Mouse (Mus musculus) large intestine, adult 2 months (tissue): ENCODE measurements around the gene Gprc5d. TPM values are rescaled to one million over a fixed set of nuclear protein-coding genes. Genes with fewer than 3 reads are reported as not detected.

Experiments used
- DNase-seq: peaks from one replicate; pipeline ENCODE4 v3.0.0-alpha.2; 2012; ENCODE audit warnings: low read depth, low spot score
- WGBS: fragments of 180-500 bp; shearing (Covaris S2); methylation state at CpG from one replicate; pipeline ENCODE4 v1.1.7; 2018; 5-methylcytosine and 5-hydroxymethylcytosine counted together
- polyA plus RNA-seq: library from polyadenylated mRNA; depleted of rRNA; stranded (reverse); fragments of >200 nt; gene quantifications from 2 replicates; pipeline ENCODE4 v1.2.3, GENCODE M21; 2012

Gprc5d gene
- polyA plus RNA-seq, 1 experiment, result 0.06 TPM

DNA sequence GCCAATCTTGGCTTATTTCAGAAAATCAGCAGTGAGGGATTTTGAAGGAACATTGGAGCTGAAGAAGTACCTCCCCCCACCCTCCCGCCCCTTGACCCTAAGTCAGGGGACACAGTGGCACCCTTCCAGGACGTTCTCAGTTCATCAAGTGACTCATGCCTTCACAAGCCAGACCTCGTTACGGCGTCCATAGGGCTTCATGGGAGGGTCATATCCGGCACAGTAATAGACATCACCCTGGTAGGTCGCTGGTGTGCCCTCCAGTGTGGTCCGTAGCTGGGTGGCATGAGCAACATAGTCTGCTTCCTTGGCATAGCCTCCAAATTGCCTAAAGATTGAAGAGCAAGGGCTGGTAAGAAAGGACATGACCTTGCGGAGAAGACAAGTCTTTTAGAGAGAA lies 19.7 kb upstream of the Gprc5d start:
- no peak for DNase-seq
- WGBS, result 55% methylated on average over 9 of the region's 9 CpGs

DNA sequence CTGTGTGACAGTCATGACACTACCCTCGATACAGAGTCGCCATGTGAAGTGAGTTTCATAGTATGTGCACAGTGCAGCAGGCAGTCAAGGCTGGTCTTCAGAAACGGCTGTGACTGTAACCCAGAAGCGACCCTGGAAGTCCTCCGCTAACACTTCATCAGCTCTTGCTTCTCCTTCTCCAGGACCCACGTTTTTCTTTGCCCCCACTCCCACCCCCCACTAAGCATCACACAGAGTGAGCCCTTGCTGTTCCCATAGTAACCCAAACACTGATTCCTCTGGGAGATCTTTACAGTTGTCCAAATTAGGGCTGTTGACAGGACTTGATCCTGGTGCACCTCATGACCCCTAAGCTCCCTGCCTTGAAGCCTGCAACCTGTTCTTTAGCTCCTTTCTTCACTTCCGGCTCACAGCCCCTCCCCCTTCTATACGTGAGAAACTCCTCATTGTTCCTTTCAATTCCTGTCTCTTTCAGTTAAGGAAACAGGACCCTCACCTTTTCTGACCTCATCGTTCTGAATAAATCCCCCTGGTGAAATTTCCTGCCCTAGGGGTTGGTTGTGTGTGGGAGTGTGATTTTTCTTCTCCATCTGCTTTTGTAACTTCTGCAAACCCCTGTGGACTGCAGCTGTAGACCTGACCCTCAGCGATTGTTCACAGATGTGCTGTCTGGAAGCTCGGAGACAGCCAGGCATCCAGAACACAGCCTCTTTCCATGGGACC lies 18.5 kb upstream of the Gprc5d start:
- WGBS, result 44% methylated on average over 11 of the region's 11 CpGs
- DNase-seq, result no peak

DNA sequence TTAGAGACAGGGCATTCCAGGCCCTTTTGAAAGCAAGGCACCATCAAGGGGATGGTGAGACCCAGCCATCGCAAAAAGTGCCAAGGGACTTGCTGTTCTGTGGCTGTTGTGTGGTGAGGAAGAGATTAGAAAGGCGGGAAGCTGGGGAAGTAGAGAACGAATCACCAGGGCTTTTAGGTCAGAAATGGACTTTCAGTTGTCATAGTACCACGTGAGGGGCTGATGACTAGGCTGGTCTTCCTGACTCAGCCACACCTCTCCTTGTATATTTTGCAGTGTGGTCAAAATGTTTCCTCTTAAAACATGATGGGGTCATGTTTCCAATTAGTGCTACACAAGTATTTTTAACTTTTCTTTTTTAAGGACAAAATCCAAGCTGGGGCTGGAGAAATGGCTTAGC lies 17.7 kb upstream of the Gprc5d start:
- no peak for DNase-seq
- WGBS, result 63% methylated on average over 4 of the region's 4 CpGs

- no peak for DNase-seq
- WGBS, result 92% methylated on average over 9 of the region's 9 CpGs
Observed at GRCm38 (mm10) chr6:135133486-135133885, 15.4 kb upstream of the Gprc5d start.

- WGBS, result 77% methylated on average over 7 of the region's 7 CpGs
- no peak for DNase-seq
Observed at GRCm38 (mm10) chr6:135133086-135133485, 15.0 kb upstream of the Gprc5d start.

- DNase-seq, result no peak
- WGBS, result 46% methylated on average over 5 of the region's 5 CpGs
Observed at GRCm38 (mm10) chr6:135124755-135125380, 6.8 kb upstream of the Gprc5d start.

DNA sequence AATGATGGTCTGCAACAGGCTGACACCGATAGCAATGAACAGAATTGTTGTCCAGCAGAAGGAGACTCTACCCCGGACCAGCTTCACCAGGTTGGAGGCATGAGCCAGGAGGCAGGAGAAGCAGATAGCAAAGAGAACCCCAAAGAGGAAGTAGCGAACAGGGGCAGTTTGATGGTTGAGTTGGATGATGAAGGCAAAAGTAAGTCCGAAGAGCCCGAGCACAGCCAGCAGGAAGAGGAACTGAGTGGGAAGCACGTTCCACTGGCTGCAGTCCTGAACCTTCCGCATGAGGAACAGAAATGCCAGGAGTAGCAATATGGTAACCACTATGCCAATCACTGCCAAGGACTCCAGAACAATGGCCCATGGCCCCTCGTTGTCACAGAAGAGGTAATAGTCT lies 1.6 kb downstream of the Gprc5d start:
- no peak for DNase-seq
- 92% methylated on average over 8 of the region's 8 CpGs for WGBS

DNA sequence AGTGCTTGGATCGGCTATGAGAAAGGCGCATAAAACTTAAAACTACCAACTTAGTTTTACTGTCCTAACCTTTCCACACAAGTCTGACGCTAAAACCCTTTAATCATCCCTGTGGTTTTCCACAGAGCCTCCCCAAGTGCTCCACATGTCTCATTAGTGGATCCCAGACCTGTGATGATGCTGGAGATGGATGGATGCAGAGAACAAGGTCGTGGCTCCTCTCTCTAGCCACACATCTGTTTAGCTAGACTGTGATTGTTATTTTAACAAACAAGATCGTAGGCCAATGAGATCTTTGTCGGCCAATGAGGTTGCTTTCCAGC lies 5.0 kb downstream of the Gprc5d start:
- DNase-seq, result no peak
- 38% methylated on average over 6 of the region's 6 CpGs for WGBS

- no peak for DNase-seq
- 18% methylated on average over 7 of the region's 7 CpGs for WGBS
Observed at GRCm38 (mm10) chr6:135112411-135113113, 5.5 kb downstream of the Gprc5d start.

- no peak for DNase-seq
- 85% methylated on average over 6 of the region's 6 CpGs for whole genome bisulfite sequencing
Observed at GRCm38 (mm10) chr6:135107014-135107413, 11.1 kb downstream of the Gprc5d start.

DNA sequence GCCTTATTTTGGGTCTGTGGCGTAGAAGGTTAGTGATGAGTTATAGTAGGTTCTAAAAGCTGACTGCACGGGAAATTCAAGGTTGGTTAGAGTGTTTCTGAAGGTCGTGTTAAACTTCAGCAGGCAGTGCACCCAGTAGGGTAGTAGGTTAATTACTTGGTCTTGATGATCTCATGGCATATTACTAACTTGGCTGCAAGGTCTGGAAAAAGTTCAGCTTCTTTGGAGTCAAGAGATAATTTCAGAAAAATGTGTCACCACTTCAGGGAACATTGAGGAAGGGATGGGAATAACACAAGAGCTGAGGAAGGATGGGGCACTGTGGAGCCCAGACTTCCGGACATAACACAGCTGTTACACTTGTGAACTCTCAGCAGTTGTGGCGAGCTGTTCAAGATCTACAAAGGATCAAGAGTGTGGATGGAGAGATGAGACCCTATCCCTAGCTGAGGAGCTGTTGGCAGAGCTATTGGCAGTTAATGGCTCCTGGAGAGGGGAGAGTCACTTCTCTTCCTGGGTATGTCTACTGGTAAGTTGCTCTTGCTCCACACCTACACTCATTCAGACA lies 15.3 kb downstream of the Gprc5d start:
- 74% methylated on average over 5 of the region's 5 CpGs for WGBS
- DNase-seq, result no peak

DNA sequence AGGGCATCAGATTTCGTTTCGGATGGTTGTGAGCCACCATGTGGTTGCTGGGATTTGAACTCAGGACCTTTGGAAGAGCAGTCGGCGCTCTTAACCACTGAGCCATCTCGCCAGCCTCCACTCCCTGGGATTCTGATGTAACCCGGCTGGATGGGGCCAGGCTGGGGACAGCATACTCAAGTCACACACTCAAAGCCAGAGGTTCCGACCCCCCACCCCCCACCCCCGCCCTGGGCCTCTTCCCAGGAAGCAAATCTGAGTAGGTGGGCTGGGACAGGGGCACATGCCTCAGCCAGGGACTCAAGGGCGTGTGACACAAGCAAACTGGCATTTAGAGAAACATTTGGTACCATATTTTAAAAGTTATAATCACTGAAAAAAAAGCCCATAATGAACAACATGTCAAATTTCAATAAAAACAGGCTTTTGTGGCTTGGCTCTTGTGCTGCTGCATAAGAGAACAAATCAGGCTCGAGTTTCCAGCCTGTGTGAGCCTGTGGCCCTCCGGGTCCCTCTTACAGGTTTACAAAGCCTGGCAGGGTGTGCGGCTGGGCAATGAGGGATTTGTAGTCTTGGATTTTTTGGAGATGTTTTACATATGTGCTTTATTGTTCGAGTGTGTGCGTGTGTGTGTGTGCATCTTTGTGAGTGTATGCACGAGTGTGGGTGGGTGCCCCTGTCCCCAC lies 17.2 kb downstream of the Gprc5d start:
- WGBS, result 77% methylated on average over 15 of the region's 15 CpGs
- no peak for DNase-seq

GRCm38 (mm10) chr6:135092798-135093470 lies 25.1 kb downstream of the Gprc5d start:
- 92% methylated on average over 12 of the region's 12 CpGs for WGBS
- DNase-seq, result no peak

DNA sequence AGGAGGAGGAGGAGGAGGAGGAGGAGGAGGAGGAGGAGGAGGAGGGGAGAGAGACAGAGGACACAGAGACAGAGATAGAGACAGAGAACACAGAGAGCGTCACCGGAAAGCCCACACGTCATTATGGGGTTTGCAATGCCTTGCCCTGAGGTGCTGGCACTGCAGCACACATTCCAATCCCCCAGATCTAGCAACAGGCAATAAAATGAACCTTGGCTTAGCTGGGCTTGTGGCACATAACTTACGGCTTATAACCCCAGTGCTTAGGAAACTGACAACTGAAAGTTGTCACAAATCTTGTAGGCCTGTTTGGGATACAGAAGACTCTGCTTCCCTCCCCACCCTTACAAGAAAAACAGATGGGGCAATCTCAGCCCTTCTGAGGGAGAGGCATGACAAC lies 27.4 kb downstream of the Gprc5d start:
- 78% methylated on average over 4 of the region's 4 CpGs for WGBS
- DNase-seq, result no peak

GRCm38 (mm10) chr6:135089786-135090185 lies 28.3 kb downstream of the Gprc5d start:
- no peak for DNase-seq
- WGBS, result 67% methylated on average over 8 of the region's 8 CpGs

DNA sequence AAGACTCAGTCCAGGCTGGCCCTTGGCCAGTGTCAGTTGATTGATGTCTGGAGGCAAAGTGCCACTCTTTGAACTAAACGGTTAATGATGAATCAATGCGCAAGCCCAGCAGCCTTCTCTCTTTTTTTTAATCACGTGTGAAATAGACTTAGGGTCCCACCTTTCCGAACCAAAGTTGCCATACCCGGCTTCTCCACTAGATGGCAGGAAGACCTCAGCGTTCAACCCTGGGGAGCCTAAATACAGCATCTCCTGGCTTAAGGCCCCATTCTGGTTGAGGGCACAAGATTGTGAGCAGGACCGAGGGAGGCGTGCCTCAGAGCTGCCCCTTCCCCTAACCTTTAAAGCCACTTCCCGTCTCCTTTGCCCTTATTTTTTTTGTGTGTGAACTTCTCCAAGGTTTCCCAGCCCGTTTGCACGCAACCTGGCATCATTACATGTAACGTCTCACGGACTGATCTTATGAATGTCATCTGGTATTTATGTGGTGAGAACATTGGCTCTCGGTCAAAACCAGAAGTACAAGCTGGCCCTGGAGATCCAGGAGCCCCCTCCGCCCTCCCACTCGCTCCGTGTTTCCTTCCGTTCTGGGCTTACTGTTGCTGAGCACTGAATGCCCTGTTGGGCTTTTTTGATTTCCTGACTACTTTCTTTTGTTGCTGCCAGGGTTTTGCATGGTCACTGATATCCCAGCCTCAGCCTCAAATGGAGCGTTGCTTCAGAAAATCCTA lies 30.2 kb downstream of the Gprc5d start:
- WGBS, result 31% methylated on average over 19 of the region's 19 CpGs
- no peak for DNase-seq

GRCm38 (mm10) chr6:135085703-135086102 lies 32.4 kb downstream of the Gprc5d start:
- no peak for DNase-seq
- WGBS, result 90% methylated on average over 1 of the region's 1 CpGs

GRCm38 (mm10) chr6:135083991-135084502 lies 34.0 kb downstream of the Gprc5d start:
- DNase-seq, result no peak
- 86% methylated on average over 10 of the region's 10 CpGs for WGBS

- WGBS, result 75% methylated on average over 12 of the region's 12 CpGs
Observed at GRCm38 (mm10) chr6:135078420-135078819, 39.7 kb downstream of the Gprc5d start.

More at GRCm38 (mm10) chr6:135078420-135078819, 39.7 kb downstream of the Gprc5d start:
- no peak for DNase-seq
